Mouse (Mus musculus) gastrocnemius, postnatal 14 days (tissue): ENCODE results near the gene Kcnmb3. TPM values are rescaled to one million over a fixed set of nuclear protein-coding genes. Genes with fewer than 3 reads are reported as not detected.
"Not testable (repeated sequence)": the region's sequence is repeated elsewhere in the genome, so short reads cannot be mapped to it uniquely, and the experiment has no call there.

Source experiments
- DNase-seq: peaks from one replicate; pipeline ENCODE4 v3.0.0; 2021; ENCODE audit warnings: mixed read lengths
- intact Hi-C: fragments of 180-260 bp; cut with DNase I; formaldehyde crosslinking; loops from one replicate; pipeline ENCODE4 v1.15.1; 2025; ENCODE audit warnings: low total_unique reads
- total RNA-seq, 2 experiments: library from RNA; stranded (reverse); gene quantifications; 2 replicates each; pipeline ENCODE4 v1.2.3; 2021

Kcnmb3 gene
- total RNA-seq, 2 experiments from 2014 or later: not detected

DNA sequence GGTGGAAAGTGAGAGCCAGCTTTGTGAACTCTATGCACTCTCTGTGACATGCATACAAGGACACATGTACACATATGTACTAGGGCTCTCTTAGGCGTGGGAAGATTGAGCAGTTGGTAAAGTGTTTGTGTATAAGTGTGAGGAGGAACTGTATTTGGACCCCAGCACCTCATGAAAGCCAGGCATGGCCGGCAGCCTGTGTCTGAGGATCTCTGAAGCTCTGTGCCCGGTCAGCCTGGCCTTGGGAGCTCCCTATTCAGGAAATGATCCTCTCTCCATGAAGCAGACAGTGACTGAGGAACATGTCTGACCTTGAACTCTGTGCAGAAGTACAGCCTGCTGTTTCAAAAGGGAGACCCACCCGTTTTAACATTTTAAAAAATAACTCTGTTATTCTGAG lies 53.3 kb downstream of the Kcnmb3 start:
- no peak for DNase-seq
- intact Hi-C loops: no loop called here

DNA sequence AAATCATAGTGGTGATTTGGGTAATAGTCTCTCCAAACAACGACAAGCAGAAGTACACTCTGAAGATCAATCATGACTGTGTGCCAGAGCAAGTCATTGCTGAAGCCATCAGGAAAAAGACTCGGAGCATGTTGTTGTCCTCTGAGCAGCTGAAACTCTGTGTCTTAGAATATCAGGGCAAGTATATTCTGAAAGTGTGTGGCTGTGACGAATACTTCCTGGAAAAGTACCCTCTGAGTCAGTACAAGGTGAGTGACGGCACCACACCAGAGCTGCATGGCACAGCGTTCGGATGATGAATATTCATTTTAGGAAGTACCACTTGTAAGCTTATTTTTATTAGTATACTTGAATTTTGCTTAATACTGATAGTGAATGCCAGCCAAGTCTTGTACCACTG lies 54.2 kb downstream of the Kcnmb3 start:
- intact Hi-C loops: no loop called here
- no peak for DNase-seq

DNA sequence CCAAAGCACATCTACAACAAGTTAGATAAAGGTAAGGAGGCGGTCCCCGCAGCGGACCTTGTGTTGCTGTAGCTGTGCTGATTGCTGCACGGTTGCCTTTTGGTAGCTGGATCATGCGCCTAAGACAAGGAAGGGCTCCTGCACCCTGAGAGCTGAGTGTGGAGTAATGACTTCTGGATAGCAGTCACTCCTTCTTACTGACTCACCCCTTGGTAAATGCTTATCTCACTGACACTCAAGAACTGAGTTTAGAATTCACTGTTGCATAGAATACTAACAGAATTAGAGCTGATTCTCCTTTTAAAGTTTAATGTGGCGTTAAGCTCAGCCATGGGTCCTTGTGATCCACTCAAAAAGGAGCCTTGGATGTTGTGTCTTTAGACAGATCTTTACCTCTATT lies 54.7 kb downstream of the Kcnmb3 start:
- no peak for DNase-seq
- intact Hi-C loops: no loop called here

DNA sequence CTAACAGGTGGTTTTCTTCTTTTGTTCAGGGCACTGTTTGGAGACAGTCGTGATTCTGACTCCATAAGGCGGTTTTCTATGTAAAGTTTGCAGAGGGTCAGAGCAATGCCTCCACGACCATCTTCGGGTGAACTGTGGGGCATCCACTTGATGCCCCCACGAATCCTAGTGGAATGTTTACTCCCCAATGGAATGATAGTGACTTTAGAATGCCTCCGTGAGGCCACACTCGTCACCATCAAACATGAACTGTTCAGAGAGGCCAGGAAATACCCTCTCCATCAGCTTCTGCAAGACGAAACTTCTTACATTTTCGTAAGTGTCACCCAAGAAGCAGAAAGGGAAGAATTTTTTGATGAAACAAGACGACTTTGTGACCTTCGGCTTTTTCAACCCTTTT lies 55.9 kb downstream of the Kcnmb3 start:
- intact Hi-C loops: no loop called here
- no peak for DNase-seq

DNA sequence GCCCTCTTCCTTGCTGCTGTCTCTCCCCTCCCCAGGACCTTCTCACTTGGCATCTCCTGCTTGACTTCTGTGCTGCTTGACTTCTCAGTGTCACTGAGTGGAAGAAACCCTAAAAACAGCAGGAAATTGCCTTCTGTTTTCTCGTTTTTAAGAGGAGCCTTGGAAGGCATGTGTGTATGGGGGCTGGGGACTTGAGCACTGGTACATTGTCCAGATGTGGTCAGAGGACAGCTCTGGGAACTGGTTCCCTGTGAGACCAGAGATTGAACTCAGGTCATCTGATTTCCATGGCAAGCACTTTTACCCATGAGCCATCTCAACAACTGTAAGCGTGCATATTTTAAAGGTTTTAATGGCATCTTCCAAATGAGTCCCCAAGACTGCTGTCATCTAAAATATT lies 58.0 kb downstream of the Kcnmb3 start:
- intact Hi-C loops: no loop called here
- no peak for DNase-seq

DNA sequence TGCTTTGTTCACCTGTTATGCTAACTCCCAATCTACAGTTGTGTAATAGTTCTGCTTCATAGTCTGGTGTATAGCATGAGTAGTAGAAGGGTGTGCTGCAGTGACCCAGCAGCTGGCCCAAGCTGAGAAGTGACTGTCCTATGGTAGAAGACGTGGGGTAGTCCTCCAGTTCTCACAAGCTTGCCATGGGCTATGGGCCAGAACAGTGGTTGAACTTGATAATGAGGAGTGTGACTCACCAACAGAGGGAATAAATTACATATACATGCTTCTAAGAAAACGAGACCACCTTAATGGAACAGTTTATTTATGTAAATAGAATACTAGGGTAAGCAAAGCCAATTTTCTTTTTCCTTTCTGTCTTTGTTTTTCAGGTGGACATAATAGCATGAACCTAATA lies 61.6 kb downstream of the Kcnmb3 start:
- DNase-seq: no peak
- intact Hi-C loops: no loop called here

DNA sequence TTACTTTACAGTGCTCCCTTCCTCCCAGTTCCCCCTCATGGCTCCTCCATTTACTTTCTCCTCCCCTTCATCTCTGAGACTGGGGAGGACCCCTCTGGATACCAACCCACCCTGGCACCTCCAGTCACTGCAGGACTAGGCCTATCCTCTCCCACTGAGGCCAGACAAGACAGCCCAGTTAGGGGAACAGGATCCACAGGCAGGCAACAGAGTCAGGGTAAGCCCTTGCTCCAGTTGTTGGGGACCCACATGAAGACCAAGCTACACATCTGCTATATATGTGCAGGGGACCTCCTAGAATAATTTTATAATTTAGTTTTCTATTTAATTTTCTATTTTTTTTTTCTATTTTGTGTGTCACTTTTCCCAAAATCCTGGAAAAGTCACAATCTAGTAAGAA lies 62.7 kb downstream of the Kcnmb3 start:
- DNase-seq, intact Hi-C loops: not testable (repeated sequence)

DNA sequence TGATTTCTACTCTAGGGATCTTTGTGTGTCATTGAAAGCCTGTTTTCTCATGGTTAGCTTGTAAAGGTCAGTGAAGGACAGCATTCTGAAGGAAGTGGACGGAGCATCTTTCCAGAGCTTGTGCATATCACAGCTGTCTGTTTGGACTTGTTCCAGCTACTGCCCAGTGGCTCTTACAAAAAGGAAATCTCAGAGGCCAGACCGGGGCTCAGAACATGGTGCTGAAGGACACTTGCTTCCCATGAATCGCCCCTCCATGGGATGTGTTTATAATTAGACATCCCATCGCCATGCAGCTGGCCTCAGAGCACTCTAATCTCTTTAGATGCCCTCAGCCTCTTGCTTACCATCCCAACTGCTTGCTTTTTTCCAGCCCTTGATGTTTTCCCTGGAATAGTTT lies 63.1 kb downstream of the Kcnmb3 start:
- DNase-seq: peak; percentile 57
- intact Hi-C loops: no loop called here

DNA sequence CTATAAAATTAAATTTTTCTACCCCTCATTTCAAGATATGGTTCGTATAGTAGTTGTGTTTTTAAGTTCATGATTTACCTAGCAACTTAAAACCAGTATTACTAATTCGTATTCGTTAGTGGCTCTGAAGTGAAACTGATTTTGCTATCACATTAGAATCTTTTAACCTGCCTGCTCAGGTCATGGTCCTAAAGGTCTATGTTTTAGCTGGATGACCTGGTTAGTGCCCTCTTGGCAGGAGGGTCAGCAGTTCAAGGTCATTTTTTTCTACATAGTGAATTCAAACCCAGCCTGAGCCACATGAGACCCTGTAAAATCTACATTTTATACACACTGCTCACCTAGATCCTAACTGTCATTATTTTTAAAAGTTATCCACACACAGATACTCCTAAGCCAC lies 63.7 kb downstream of the Kcnmb3 start:
- DNase-seq: no peak
- intact Hi-C loops: no loop called here

DNA sequence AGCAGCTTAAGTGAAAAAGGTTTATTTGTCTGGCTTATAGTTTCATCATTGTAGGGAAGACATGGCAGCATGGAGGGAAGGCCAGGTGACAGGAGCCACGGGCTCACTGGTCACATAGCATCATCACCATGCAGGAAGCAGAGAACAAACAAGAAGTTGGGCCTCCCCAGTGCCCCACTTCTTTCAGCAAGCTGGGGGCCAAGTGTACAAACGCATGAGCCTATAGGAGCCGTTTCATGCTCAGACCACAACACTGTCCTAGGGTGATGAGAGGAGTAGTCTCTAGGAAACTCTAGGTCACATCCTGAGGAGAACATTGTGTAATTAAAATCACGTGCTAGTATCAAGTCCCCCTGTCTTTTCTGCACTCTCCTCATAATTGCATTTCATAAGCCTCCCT lies 64.3 kb downstream of the Kcnmb3 start:
- intact Hi-C loops: no loop called here
- no peak for DNase-seq

Other genes with a start within 250 kb of the Kcnmb3 start
- gene Zmat3, start 126.2 kb downstream of the Kcnmb3 start, total RNA-seq: 10 to 100 TPM in 1 of 2 experiments, 1 to 10 TPM in 1; 6.9 to 10.1 TPM
- gene Pik3ca, start 94.6 kb downstream of the Kcnmb3 start, total RNA-seq: 10 to 100 TPM; 36.9 to 40.9 TPM
- gene Zfp639, start 18.0 kb upstream of the Kcnmb3 start, total RNA-seq: 10 to 100 TPM; 17.9 to 19.8 TPM
- 100 to 1,000 TPM; 112 to 137 TPM for gene Mfn1, start 37.2 kb upstream of the Kcnmb3 start, total RNA-seq
- gene Gnb4, start 124.4 kb upstream of the Kcnmb3 start, total RNA-seq: 10 to 100 TPM; 14.8 to 18.8 TPM
- gene Actl6a, start 214.1 kb upstream of the Kcnmb3 start, total RNA-seq: 10 to 100 TPM; 19.6 to 20.2 TPM
- gene Ndufb5, start 244.8 kb upstream of the Kcnmb3 start, total RNA-seq: 100 to 1,000 TPM; 471 to 544 TPM
- gene Mrpl47, start 245.4 kb upstream of the Kcnmb3 start, total RNA-seq: 10 to 100 TPM; 36.0 to 36.2 TPM